Mouse (Mus musculus): Measurements from ENCODE around the gene H2al1h.
"Not testable (repeated sequence)": the region's sequence is repeated elsewhere in the genome, so short reads cannot be mapped to it uniquely, and the experiment has no call there.

DNA sequence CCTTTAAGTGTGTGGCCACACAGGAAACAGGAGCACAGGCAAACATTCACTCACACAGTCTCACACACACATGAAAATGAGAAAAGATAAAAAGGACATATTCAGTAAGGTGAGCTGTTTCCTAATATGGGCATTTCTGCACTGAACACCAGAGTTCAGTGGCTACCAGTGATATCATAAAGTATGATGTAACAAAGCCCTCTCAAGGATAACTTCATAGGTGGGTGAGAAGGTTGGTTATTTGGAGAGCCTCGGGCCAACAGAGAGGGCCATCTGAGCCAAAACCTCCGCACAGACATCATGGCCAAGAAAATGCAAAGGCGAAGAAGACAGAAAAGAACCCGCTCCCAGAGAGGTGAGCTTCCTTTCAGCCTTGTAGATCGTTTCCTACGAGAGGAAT, 6.4 kb upstream of the H2al1h start, which contains the start of gene H2al1f:
- TF ChIP-seq POLR2A, CTCF (IDR thresholded peaks at IDR 0.05; ENCODE audit: extremely low read depth, insufficient read depth, low read length): not testable (repeated sequence)

Data from cortical plate, adult 2 months (tissue).